Mouse (Mus musculus) adrenal gland, adult 18-20 months (tissue): Measurements from ENCODE around the gene Gm13103. TPM values are rescaled to one million over a fixed set of nuclear protein-coding genes. Genes with fewer than 3 reads are reported as not detected.
"Not testable (repeated sequence)": the region's sequence is repeated elsewhere in the genome, so short reads cannot be mapped to it uniquely, and the experiment has no call there.

Experiments used
- DNase-seq, 2 experiments: peaks; one replicate each; pipeline ENCODE4 v3.0.0; 2021 to 2022; ENCODE audit warnings: low spot score in 2 of 2
- long read RNA-seq, 2 experiments: library from polyadenylated mRNA; stranded (forward); transcript quantifications; one replicate each; pipeline ENCODE4 v2.0.0; 2021
- total RNA-seq, 2 experiments: library from RNA; stranded (reverse); gene quantifications; 1 replicate in 1 of 2; 2 replicates in 1 of 2; pipeline ENCODE4 v1.2.3; 2021

Gm13103 gene
- not detected for total RNA-seq
- long read RNA-seq, experiment 1, result 0 reads
- long read RNA-seq, experiment 2, result 0 reads

- not testable (repeated sequence) for DNase-seq
Measured at GRCm38 (mm10) chr4:143846197-143846596, at the start of gene Gm13103. Gene Gm13103, plus strand, starts transcription at chr4:143846497.

GRCm38 (mm10) chr4:143815993-143816392 lies 30.3 kb upstream of the Gm13103 start, which contains the start of gene Gm13084:
Gene Gm13084, minus strand, starts transcription at chr4:143816093.
- DNase-seq, result no peak

- not testable (repeated sequence) for DNase-seq
Measured at GRCm38 (mm10) chr4:143882371-143882770, 36.1 kb downstream of the Gm13103 start.

- DNase-seq, result not testable (repeated sequence)
Measured at GRCm38 (mm10) chr4:143894406-143894805, 48.1 kb downstream of the Gm13103 start.

- not testable (repeated sequence) for DNase-seq
Measured at GRCm38 (mm10) chr4:143900280-143900679, 54.0 kb downstream of the Gm13103 start, which contains the start of gene Pramef6. Gene Pramef6, minus strand, starts transcription at chr4:143900380.

Other genes starting within 250 kb of the Gm13103 start
- not detected for gene Gm13083, start 231.5 kb upstream of the Gm13103 start, total RNA-seq
- gene Gm13088, start 189.3 kb upstream of the Gm13103 start, total RNA-seq, result not detected
- gene Gm13089, start 143.8 kb upstream of the Gm13103 start, total RNA-seq, result not detected
- not detected for gene Gm13078, start 127.0 kb upstream of the Gm13103 start, total RNA-seq
- gene Gm13023, start 57.1 kb upstream of the Gm13103 start, total RNA-seq, result not detected
- gene Gm13084, start 30.4 kb upstream of the Gm13103 start, total RNA-seq, result not detected
- gene Pramef6, start 53.9 kb downstream of the Gm13103 start, total RNA-seq, result not detected
- not detected for gene Pramef25, start 104.5 kb downstream of the Gm13103 start, total RNA-seq
- gene Gm13101, start 120.5 kb downstream of the Gm13103 start, total RNA-seq, result not detected
- not detected for gene Pramef17, start 147.9 kb downstream of the Gm13103 start, total RNA-seq
- not detected for gene Pramel4, start 212.6 kb downstream of the Gm13103 start, total RNA-seq